Mouse (Mus musculus) retina, postnatal 7 days (tissue): ENCODE measurements around the gene Bloc1s4.

Source experiments
- DNase-seq: peaks from one replicate; pipeline ENCODE4 v3.0.0-alpha.2; 2012; ENCODE audit warnings: low read depth, low spot score

The Bloc1s4 gene

GRCm38 (mm10) chr5:36748536-36749061 lies at the start of gene Bloc1s4:
Gene Bloc1s4 (minus strand): TSS chr5:36748650.
- DNase-seq: peak; percentile 88

- no peak for DNase-seq
Measured at GRCm38 (mm10) chr5:36797291-36797690, 48.8 kb upstream of the Bloc1s4 start.

DNA sequence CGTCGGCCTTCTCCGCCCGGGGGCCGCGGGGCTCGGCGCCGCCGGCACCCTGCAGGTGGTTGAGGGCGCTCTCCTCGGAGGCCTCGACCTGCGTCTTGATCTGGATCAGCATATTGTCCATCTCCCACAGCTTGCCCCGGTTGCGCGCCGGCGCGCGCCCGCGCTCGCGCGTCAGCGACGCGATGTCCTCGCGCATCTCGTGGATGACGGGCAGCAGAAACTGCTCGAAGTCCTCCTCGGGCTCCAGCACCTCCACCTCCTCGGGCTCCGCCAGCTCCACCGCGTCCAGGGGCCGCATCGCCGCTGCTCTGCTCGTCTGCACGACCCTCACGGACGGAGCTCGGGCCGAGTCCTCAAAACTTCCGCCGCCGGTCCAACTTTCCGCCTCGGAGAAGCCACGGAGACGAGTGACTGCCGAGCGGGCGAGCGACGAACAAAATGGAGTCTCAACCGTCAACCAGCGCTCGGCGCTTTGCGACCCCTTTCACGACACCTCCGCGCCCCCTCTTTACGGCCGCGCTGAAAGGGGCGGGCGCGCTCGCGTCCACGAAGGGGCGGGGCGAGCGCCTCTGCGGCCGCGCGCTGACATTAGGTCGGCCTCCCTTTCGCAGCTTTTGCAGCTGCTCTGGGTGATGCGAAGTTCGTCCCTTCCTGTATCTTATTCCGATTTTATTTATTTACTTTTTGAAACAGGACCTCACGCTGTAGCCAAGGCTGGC lies 48.0 kb upstream of the Bloc1s4 start, which contains the start of gene Mrfap1:
Mrfap1 (minus strand) TSS at position 477 of the 719 bp plus-strand sequence.
- peak; percentile 91 for DNase-seq

GRCm38 (mm10) chr5:36795647-36796295 lies 47.3 kb upstream of the Bloc1s4 start:
- peak; percentile 28 for DNase-seq

DNA sequence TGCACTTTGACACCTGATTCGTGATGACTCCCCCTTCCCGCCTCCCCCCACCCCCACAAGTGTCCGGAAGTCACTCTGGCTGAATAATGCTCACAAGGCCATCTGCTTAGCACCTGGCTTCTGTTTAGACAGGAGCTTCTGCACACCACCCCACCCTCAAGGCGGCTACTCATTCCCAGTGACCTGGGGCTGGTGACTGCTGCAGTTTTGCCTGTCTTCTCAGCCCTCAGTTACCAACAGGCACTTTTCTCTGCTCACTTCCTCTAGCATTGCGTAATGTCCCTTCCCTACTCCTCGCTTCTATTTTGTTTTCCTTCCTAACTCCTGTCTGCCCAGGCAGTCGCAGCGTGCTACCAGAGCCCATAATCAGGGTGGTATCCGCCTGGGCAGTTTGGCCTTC lies 43.4 kb upstream of the Bloc1s4 start:
- no peak for DNase-seq

- no peak for DNase-seq
Measured at GRCm38 (mm10) chr5:36786052-36786451, 37.6 kb upstream of the Bloc1s4 start.

DNA sequence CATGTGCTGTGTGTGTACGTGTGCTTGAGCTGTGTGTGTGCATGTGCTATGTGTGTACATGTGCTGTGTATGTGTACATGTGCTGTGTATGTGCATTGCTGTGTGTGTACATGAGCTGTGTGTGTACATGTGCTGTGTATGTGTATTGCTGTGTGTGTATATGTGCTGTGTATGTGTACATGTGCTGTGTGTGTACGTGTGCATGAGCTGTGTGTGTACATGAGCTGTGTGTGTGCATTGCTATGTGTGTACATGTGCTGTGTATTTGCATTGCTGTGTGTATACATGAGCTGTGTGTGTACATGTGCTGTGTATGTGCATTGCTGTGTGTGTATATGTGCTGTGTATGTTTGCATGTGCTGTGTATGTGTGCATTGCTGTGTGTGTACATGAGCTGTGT lies 31.1 kb upstream of the Bloc1s4 start:
- DNase-seq: no peak

DNA sequence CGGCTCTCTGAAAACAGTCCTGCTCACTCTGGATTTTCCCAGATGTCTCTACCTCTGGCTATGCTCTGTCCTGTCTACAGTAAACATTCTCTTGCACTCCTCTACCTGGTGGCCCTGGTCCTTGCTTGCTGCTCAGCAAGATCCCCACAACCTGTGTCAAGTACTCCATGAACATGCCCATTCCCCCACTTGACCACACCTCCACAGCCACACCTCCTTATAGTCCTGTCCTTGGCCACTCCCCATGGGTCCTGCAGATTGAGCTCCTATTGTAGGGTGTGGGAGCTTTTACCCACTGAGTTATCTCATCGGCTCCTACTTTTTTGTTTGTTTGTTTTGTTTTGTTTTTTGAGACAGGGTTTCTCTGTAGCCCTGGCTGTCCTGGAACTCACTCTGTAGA lies 30.5 kb upstream of the Bloc1s4 start:
- no peak for DNase-seq

DNA sequence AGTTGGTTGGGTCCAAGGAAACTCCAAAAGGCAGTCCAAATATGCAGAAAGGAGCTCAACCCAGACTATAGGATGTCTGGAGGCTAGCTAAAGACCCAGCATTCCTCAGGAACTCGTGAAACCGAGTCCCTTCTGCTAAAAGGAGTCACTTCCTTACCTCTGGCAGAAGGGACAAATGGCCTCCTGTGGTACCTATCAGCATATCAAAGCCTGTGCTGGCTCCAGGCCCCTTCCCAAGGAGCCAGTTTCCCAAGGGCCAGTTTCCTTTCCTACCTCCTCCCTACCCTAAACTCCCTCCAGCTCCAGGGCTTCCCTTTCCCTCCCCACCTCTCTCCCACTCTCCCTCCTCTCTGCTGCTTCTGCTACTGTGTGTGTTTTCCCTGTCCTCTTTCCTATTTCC lies 28.7 kb upstream of the Bloc1s4 start:
- no peak for DNase-seq

GRCm38 (mm10) chr5:36776021-36776575 lies 27.6 kb upstream of the Bloc1s4 start:
- DNase-seq: no peak

DNA sequence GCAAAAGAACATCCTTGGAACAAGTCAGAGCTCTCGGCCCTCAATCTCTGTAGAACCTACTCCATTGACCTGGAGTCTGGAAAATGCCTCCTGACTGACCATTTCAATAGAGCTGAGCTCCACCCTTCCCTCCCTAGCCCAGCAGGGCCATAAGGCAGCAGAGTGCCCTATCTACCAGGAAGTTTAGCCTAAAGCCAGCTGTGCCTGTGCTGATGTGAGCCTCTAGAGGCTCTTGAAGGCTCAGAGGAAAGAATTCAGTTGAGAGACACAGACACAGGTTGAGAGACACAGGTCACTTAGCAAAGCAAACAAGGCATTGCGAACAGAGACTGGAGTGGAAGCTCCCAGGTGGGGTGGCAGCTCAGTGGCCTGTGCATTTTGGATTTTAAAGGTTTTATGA lies 26.9 kb upstream of the Bloc1s4 start:
- DNase-seq: no peak

GRCm38 (mm10) chr5:36772586-36772985 lies 24.1 kb upstream of the Bloc1s4 start:
- no peak for DNase-seq

DNA sequence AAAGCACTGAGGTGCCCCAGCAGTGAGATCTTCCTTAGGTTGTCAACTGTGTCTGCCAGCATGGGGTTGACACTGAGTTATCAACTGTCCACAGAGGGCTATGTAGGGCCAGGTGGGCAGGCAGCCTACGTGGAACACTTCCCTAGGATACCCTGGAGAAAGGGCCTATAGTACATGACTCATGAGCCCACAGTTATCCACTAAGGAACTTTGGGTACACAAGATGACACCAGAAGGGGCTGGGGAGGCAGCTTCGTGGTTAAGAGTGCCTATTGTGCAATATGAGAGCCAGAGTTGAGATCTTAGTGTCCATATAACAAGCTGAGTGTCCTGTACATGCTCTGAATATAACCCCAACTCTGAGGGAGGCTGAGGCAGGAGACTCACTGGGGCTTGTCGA lies 21.2 kb upstream of the Bloc1s4 start:
- no peak for DNase-seq

- DNase-seq: peak; percentile 27
Measured at GRCm38 (mm10) chr5:36766958-36767703, 18.7 kb upstream of the Bloc1s4 start.

- no peak for DNase-seq
Measured at GRCm38 (mm10) chr5:36759848-36760247, 11.4 kb upstream of the Bloc1s4 start.

GRCm38 (mm10) chr5:36757033-36757432 lies 8.6 kb upstream of the Bloc1s4 start:
- DNase-seq: no peak

- no peak for DNase-seq
Measured at GRCm38 (mm10) chr5:36750119-36751078, 1.9 kb upstream of the Bloc1s4 start.

DNA sequence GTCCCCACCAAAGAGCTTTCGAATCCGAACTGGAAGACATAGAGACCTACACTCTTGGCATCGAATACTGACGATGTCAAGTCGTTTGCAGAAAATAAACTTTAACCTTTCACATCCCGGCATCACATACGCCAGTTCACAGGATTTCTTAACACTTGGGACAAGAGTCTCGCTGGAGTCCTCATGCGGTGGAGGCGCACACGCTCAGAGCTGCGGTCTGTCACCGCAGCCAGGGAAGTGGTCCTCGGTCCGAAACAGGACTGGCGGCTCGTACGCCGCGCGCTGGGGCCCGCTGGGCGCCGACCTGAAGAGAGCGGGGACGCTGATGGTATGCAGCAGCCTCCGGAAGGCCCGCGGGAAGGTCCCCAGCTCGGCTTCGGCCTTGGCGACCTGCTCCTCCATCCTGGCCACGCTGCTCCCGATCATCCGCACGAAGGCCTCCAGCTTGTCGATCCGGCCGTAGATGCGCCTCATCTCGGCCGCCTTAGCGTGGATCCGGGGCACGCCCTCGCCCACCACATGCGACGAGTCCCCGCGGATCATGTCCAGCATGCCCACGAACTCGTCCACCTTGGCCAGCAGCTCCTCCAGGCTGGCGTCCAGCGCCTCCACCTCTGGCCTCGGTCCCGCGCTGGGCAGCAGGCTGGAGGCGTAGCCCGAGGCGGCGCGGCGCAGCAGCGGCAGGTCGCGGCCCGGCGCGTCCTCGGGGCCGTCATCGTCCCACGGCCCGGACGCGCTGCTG lies 485 bp downstream of the Bloc1s4 start:
- DNase-seq: no peak

DNA sequence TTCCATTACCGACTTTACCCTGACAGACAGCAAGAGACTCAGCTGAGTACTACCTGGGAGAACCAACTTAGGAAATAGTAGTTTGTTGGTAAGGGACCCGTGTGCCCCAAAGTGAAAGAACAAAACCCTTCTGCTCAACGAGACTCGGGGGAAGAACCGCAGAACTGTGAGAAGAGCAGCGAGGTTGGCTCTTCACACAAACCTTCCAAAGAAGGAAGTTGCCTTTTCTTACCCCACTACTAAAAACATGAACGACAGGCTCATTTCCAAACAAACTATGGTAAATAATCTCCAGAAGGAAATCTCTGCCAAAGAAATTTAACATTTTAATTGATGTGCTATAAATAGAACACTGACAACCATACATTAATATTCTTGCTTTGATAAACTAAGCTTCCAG lies 1.4 kb downstream of the Bloc1s4 start:
- DNase-seq: no peak
